Mouse (Mus musculus) lung, embryonic 14.5 days (tissue): ENCODE data around the gene Gm20594. TPM values are rescaled to one million over a fixed set of nuclear protein-coding genes. Genes with fewer than 3 reads are reported as not detected.

Experiments used
- ATAC-seq: fragments of 200-750 bp; cut with Nextera tagmentation; 2 replicates; pipeline ENCODE4 v1.8.0; 2017; ENCODE audit warnings: mild to moderate bottlenecking, moderate TSS enrichment, moderate library complexity; ENCODE audit not compliant: insufficient read depth
- DNase-seq: peaks from one replicate; pipeline ENCODE4 v3.0.0-alpha.2; 2015
- H3K27ac ChIP-seq: fragments of 300-500 bp; sonication (generic); 2 replicates; pipeline ENCODE4 v1.5.1; 2014; ENCODE audit warnings: low read depth, mild to moderate bottlenecking, moderate library complexity
- H3K27me3 ChIP-seq: fragments of 300-500 bp; sonication (generic); 2 replicates; pipeline ENCODE4 v1.6.1; 2014; ENCODE audit warnings: low read length, control low read depth; ENCODE audit not compliant: insufficient read depth
- H3K36me3 ChIP-seq: fragments of 300-500 bp; sonication (generic); 2 replicates; pipeline ENCODE4 v1.6.1; 2014; ENCODE audit warnings: control low read depth; ENCODE audit not compliant: insufficient read depth
- H3K4me1 ChIP-seq: fragments of 300-500 bp; sonication (generic); 2 replicates; pipeline ENCODE4 v1.6.1; 2014; ENCODE audit warnings: antibody characterized with exemption, control low read depth; ENCODE audit not compliant: insufficient read depth
- H3K4me2 ChIP-seq: fragments of 300-500 bp; sonication (generic); 2 replicates; pipeline ENCODE4 v1.6.1; 2014; ENCODE audit warnings: mild to moderate bottlenecking
- H3K4me3 ChIP-seq: fragments of 300-500 bp; sonication (generic); 2 replicates; pipeline ENCODE4 v1.5.1; 2014; ENCODE audit warnings: low read depth, low read length
- H3K9ac ChIP-seq: fragments of 300-500 bp; sonication (generic); 2 replicates; pipeline ENCODE4 v1.6.1; 2014
- H3K9me3 ChIP-seq: fragments of 300-500 bp; sonication (generic); 2 replicates; pipeline ENCODE4 v1.6.1; 2016; ENCODE audit warnings: low read depth, low read length, control low read depth
- CTCF ChIP-seq: IDR thresholded peaks from 2 replicates; pipeline ENCODE4 v1.5.1; 2016; ENCODE audit warnings: antibody characterized with exemption, low read depth
- WGBS: fragments of 180-500 bp; shearing (Covaris S2); extraction: QIAGEN DNeasy Blood & Tissue Kit; methylation state at CpG from one replicate; pipeline ENCODE4 v1.1.7; 2014; 5-methylcytosine and 5-hydroxymethylcytosine counted together
- polyA plus RNA-seq: library from polyadenylated mRNA; unstranded; fragments of >200 nt; fragmentation: Nextera tagmentation; extraction: Ambion mirVana; gene quantifications from 2 replicates; pipeline ENCODE4 v1.2.1, GENCODE M21; 2014

Gene Gm20594
- polyA plus RNA-seq = not detected in 2 replicates

DNA sequence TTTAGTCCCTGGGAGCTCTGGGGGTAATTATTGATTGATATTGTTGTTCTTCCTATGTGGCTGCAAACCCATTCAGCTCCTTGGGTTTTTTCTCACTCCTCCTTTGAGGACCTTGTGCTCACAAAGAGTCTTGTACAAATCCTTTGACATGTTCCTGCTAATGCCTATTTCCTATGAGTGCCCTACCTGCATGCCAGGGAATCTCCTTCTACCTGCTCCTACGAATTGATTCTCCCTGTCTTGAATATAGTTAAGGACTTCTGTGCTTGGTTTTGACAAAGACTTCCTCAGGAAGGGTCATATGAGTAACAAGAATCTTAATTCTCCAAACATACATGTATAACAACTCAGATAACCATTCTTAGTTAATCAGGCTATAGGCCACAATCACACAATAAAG lies at the start of gene Gm20594:
TSS of gene Gm20594 (plus strand) at position 301 of the 400 bp plus-strand sequence.
- no peak for TF ChIP-seq CTCF
- no peak within 1 kb of the TSS for H3K27ac ChIP-seq
- H3K4me1 ChIP-seq = no peaks in the 10 kb centered on the region
- H3K9ac ChIP-seq = no peak within 1 kb of the TSS
- H3K36me3 ChIP-seq = no peaks in the 10 kb centered on the region
- no peaks in the 10 kb centered on the region for H3K9me3 ChIP-seq
- ATAC-seq (no peak), DNase-seq (no peak)
- H3K4me2 ChIP-seq = no peak within 1 kb of the TSS
- H3K4me3 ChIP-seq = no peak within 1 kb of the TSS
- H3K27me3 ChIP-seq = no peaks in the 10 kb centered on the region
- WGBS = 47% methylated on average over 1 of the region's 1 CpGs

DNA sequence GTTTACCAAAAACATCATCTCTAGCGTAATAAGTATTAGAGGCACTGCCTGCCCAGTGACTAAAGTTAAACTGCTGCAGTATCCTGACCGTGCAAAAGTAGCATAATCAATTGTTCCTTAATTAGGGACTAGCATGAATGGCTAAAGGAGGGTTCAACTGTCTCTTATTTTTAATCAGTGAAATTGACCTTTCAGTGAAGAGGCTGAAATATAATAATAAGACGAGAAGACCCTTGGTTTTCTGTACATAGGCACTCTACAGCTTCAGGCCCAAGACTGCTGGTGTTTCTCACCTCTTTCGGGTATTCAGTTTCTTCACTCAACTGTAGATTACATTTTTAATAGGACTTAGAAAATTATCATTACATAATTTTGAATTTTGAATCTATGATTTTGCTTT lies 398 bp downstream of the Gm20594 start:
- Histone ChIP-seq H3K9me3 (no peaks in the 10 kb centered on the region), H3K27me3 (no peaks in the 10 kb centered on the region), H3K4me2 (no peak overlapping the region), H3K4me1 (no peaks in the 10 kb centered on the region), H3K4me3 (no peak overlapping the region), H3K9ac (no peak overlapping the region), H3K36me3 (no peaks in the 10 kb centered on the region), H3K27ac (no peak overlapping the region)
- ATAC-seq (peak; percentile 68; the same call in 1 of the 2 replicates), DNase-seq (no peak)
- TF ChIP-seq CTCF = no peak
- 83% methylated on average over 4 of the region's 4 CpGs for WGBS

DNA sequence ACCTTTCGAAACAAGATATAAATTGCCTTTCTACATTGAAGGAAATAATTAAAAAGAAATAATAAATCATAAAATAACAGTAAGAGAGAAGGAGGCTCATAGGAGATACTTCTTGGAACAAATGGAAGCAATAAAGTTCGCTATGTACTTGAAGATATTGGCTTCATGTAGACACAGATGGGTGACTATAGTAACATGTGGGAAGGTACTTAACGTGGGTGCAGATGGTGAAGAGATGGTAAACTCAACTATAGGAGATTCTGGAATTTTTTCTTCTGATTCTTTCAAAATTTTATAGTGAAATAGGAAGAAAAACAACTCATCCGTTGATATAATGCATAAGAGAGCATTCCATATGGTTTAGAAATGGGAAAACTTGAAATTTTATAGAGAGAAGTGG lies 16.1 kb downstream of the Gm20594 start:
- H3K27ac ChIP-seq = no peak overlapping the region
- TF ChIP-seq CTCF = no peak
- no peaks in the 10 kb centered on the region for H3K4me1 ChIP-seq
- H3K4me3 ChIP-seq = no peak overlapping the region
- ATAC-seq (no peak), DNase-seq (no peak)
- no peak overlapping the region for H3K4me2 ChIP-seq
- no peaks in the 10 kb centered on the region for H3K27me3 ChIP-seq
- WGBS = 79% methylated on average over 4 of the region's 4 CpGs
- H3K9me3 ChIP-seq = no peaks in the 10 kb centered on the region
- H3K9ac ChIP-seq = no peak overlapping the region
- no peaks in the 10 kb centered on the region for H3K36me3 ChIP-seq

DNA sequence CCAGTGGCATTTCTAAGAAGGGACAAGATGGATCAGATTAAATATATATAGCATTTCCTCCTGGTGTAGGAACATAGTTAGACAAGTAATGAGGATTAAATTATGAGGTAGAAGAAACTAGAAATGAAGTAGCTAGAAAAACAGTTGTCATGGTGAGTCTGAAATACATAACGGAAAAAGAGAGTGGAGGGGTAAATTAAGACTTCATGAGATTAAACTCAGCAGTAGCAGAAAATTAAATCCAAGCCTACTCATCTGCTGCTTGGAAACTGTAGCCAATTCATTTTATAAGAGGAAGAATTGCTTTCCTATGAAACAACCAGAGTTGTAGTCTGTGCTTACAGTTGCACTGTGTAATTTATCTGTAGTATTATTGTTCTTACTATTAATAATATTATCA lies 29.1 kb downstream of the Gm20594 start:
- H3K9me3 ChIP-seq = no peaks in the 10 kb centered on the region
- no peak for TF ChIP-seq CTCF
- H3K27ac ChIP-seq = no peak overlapping the region
- no peak for ATAC-seq
- DNase-seq = no peak
- H3K27me3 ChIP-seq = no peaks in the 10 kb centered on the region
- H3K9ac ChIP-seq = no peak overlapping the region
- no peaks in the 10 kb centered on the region for H3K4me1 ChIP-seq
- H3K4me3 ChIP-seq = no peak overlapping the region
- H3K36me3 ChIP-seq = no peaks in the 10 kb centered on the region
- 87% methylated on average over 1 of the region's 1 CpGs for WGBS
- no peak overlapping the region for H3K4me2 ChIP-seq

Other genes starting within 250 kb of the Gm20594 start
- 0.18 and 0.33 TPM in 2 replicates for gene Lrrtm4, start 201.0 kb downstream of the Gm20594 start, polyA plus RNA-seq